Mouse (Mus musculus) lung, postnatal 14 days (tissue): ENCODE data around the gene Psmd6.

ENCODE experiments used
- DNase-seq: peaks from one replicate; pipeline ENCODE4 v3.0.0; 2021

Gene Psmd6

DNA sequence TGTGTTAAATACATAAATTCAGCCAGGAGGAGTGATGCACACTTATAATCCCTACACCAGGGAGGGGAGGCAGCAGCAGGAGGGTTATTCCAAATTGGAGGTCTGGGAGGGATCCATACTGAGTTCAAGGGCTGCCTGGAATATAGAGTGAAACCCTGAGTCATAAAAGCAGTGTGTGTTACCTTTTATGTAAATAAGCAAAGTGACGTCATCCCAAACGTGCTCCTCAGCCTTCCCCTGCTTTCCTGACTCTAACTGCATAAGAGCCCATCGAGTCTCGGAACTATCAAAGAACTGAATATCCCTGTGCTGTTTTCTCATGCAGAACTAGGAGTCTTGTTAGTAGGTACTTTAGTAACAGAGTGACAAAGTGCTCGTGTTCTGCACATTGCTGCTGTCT, 57.4 kb downstream of the Psmd6 start:
- DNase-seq = no peak

DNA sequence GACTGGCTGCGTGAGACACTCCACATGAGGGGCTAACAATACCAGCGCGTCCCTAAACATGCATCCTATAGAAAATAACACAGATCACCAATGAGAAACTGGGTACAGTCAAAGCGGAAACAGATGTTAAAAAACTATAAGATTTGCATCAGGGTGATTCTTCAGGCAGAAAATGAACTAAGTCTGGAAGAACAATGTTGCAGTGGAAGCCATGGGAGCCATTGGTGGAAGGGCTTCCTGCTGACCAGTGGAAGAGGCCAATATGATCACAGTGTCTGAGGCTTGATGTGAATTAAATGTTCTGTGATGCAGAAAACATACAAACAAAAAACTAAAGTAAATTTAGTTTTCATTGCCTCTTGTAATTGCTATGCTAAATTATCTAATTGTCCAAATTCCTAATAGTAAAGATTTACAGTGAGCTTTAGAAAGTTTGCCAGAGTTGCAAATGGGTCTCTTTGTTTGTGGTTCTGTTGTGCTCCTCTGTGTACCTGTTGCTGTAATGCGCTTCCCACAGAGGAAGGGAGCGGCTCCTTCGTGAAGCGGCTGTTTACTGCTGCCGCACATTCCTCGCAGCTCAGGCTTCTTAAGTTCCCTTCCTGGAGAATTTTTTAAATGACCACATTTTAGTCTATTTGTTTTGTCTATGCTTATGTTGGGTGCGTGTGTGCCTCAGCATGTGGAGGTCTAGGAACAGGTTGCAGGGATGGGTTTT, 58.1 kb downstream of the Psmd6 start:
- no peak for DNase-seq
